Mouse (Mus musculus): Measurements from ENCODE around the gene Zc3h7b.

DNA sequence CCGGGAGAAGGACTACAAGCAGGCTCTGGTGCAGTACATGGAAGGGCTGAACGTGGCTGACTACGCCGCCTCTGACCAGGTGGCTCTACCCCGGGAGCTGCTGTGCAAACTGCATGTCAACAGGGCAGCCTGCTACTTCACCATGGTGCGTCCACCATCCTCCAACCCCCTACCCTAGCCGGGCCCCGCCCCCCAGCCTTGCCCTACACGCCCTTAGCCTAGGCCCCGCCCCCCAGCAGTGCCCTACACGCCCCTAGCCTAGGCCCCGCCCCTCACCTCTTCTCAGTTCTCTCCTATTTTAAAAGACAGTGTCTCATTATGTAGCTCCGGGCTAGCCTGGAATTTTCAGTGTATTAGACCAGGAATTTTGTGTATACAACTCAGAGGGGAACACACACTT, 24.2 kb downstream of the Zc3h7b start:
- TF ChIP-seq FLI1 (IDR thresholded peaks at IDR 0.05; ENCODE audit: low read length) = no peak
- TF ChIP-seq GATA1 (IDR thresholded peaks at IDR 0.05; ENCODE audit: borderline replicate concordance, low read length) = no peak

Data from megakaryocyte, embryonic 14.5 days (primary cell).